Mouse (Mus musculus) B cell, adult 2 months (primary cell): ENCODE data around the gene Spata33.
A peak's percentile ranks its signal among the peaks of the same experiment; 100 is the strongest.
"Not testable (repeated sequence)": the region's sequence is repeated elsewhere in the genome, so short reads cannot be mapped to it uniquely, and the experiment has no call there.

Source experiments
- DNase-seq, 2 experiments: peaks; one replicate each; pipeline ENCODE4 v3.0.0; 2022

Spata33 gene

DNA sequence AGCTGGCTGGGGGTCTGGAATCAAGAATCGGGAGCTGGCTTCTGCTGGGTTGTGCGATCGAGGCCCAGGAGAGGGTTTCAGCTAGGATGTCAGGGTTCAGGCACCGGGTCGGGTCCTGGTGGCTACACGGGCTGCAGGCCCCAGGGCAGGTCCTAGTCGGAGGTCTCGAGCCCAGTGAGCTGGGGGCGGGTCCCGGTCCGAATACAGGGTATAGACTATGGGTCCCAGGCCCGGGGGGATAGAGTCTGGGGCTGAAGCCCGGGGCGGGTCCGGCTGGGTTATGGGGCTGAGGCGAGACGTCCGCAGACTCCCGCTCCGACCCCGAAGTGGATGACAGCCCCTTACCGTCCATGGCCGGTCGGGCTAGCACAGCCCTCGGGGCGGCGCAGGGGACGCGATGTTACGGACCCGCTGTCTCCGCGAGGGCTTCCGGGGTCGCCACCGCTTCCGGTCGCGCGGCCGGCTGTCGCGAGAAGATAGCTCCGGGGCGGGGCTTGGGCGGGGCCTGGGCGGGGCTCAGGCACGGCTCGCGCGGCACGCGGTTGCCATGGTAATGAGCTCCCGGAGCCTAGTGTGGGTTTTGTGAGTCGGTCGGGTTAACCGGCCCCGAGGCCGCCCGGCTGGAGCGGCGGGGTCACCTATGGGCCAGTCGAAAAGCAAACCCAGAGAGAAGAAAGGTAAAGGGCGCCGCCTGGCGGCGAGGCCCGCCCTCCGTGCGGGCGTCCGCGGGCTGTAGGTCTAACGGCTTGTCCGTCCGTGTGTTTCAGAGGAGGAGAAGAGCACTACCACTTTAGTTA, at the start of gene Spata33, which contains the start of gene Chmp1a:
TSS of gene Spata33 (plus strand) at position 512 of the 797 bp plus-strand sequence.
TSS of gene Chmp1a (minus strand) at position 443 of the 797 bp plus-strand sequence.
- peak; percentile 86 to 89 for DNase-seq

DNA sequence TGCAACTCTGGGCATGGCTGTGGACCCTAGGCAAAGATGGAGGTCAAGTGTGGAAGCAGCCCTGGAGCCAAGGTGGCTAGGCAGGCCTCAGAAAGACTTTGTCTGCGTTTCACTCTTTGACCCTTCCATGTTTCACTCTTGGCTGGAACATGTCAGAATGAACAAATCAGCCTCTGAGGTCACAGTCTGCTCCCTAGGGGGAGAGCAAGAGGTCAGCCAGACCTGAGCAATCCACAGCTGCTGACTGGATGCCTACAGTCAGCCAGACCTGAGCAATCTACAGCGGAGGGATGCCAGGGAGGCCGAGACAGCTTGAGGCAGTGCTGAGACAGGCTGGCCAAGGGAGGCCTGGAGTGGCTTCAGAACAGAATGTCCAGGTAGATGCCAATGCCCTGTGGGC, 31.2 kb upstream of the Spata33 start:
- DNase-seq, result no peak

DNA sequence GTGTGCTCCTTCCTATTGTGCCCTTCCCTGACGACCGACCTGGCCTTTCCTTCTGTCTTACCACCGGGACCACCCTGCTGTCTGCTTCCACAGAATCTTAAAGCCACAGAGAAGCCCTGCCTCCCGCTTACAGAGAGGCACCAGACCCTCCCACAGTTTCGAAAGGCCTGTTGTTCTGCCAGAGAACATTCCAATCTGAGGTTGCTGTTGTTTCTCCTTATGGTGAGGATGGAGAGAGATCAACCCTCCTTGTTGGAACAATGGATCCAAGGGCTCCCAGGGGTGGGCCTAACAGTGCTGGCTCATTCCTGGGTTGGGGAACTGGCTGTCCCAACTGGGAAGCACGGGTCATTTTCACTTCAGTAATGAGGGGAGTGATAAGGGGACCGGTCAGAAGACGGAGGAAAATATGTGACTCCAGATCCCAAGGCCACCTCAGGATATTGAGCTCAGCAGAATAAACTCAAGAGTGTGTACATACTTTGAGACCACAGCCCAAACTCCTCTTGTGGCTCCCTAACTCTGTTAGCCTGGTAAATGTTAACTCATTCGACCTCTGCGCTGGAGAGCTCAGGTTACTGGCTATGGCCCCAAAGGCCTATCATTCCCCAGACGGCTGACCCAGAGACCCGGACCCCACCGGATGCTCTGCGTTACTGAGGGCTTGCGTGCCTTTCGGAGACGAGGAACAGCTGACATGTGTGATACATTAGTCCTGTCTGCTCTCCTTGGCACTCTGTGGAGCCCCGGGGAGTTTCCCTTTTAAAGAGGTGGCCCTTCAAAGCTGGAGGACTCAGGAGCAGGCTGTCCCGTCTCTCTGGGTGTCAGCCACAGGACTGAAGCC, 26.8 kb upstream of the Spata33 start, which contains the start of gene Dpep1:
TSS of gene Dpep1 (plus strand) at position 677 of the 844 bp plus-strand sequence.
- no peak for DNase-seq

DNA sequence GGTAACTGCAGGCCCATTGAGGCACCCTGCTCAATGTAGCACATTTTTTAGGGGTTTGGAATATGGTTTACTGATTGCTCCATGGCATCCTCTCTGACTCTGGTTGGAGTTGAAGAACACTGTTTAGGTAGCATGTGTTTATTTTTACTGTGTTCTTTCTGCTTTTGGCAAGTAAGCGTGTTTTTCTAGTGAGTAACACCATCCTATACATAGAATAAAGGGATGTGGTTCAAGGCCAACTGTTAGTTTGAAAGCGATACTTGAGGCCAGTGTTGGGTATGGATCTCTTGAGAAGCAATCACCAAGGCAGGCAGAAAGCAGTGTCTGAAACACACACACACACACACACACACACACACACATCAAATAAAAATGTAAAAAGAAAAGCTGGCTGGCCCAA, 24.6 kb upstream of the Spata33 start:
- no peak for DNase-seq

DNA sequence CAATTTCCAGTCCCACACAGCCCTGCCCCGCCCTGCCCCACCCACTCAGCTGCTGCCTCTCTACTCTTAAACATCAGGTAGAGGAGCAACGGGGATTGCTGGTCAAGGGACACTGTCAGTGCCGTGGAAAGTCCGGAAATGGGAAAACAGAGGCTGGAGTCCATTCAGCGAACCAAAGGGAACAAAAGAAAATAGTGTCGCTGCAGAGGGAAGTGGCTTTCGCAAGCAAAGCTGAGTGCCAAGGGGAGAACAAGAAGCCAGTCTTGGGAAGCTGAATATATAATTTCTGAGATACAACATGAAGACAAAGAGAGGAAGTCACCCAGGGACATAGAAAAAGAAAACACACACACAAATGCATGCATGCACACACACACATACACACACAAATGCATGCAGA, 23.8 kb upstream of the Spata33 start:
- DNase-seq, result no peak

DNA sequence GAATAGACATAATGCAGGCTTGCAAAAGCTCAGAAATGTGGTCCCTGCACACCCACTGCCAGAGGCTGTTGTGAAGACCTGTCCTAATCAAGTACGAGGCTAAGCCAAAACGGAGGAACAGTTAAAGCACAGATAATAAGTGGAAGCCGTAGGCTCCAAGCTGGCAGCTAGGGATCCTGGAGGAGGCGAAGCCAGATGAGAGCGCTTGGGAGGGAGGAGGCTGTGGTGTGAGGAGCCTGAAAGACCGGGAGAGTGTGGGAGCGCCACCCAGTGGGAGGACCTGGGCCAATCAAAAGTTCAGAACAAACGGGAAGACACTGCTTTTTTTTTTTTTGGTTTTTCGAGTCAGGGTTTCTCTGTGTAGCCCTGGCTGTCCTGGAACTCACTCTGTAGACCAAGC, 22.0 kb upstream of the Spata33 start:
- peak; percentile 21 to 23 for DNase-seq

DNA sequence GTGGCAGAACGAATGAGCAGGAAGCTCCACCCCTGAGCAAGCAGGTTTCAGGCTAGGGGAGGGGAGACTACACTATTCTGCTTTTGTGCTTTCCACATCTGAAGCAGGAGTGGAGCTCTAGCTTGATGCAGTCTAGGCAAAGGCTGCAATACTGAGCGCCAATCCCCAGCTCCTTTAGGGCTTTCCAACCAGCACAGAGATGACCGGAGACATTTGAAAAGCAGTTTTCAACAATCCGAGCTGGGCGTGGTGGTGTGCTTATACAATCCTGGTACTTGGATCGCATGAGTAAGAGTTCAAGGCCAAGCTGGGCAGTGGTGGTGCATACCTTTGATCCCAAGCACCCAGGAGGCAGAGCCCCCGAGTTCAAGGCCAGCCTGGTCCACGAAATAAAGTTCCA, 20.7 kb upstream of the Spata33 start:
- no peak for DNase-seq

DNA sequence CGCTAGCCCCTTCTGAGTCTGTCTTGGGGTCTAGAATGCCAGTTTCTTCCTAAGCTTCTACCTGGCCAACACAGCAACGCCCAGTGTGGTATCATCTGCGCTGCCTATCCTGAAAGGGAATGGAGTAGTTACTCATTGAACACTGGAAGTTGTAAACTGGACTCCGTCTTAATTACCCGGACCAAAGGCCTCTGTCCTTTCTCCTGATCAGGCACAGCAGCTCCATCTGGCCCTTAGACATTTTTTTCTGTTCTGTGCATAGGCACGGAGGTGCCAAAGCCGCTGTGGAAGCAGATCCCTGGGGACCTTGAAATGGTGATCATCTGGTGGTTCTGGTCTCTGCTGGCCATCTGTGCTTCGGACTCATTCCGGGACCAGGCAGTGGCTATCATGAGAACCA, 18.9 kb upstream of the Spata33 start:
- no peak for DNase-seq

DNA sequence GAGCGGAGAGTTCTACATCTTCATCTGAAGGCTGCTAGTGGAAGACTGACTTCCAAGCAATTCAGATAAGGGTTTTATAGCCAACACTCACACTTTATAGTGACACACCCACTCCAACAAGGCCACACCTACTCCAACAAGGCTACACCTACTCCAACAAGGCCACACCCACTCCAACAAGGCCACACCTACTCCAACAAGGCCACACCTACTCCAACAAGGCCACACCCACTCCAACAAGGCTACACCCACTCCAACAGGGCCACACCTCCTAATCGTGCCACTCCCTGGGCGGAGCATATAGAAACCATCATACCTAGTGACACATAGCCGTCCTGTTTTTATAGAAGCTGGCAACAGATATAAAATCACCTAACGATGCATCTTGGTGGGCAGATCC, 15.6 kb upstream of the Spata33 start:
- peak; percentile 30 to 45 for DNase-seq

DNA sequence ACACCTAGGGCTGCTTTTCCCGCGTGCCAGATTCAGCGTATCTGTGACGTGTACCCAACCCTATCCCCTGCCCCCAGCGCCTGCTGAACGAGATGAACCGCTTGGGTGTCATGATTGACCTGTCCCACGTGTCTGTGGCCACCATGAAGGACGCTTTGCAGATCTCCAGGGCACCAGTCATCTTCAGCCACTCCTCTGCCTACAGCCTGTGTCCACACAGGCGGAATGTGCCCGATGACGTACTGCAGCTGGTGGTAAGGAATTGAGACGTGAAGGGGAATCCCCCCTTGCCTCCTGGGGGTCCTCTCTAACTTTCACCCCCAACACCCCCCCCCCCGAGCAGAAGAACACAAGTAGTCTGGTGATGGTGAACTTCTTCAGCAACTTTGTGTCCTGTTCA, 12.8 kb upstream of the Spata33 start:
- no peak for DNase-seq

DNA sequence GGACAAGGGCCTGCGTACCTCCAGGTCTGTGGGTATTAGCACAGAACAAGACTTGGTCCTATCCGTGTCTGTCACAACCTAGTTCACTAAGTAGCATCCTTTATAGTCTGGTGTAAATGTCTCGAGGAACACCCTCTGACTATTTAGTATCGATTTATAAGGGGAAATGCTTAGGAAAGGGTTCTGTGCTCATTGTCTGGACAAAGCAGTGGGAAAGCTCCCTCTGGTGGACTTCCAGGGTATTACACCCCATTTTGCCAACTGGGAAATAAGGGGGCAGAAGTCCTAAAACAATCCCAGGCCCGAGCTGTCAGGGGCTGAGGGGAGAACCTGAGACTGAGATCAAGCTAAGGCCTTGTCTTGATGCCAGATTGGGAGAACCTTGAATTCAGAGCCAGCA, 10.3 kb upstream of the Spata33 start:
- peak; percentile 81 to 82 for DNase-seq

DNA sequence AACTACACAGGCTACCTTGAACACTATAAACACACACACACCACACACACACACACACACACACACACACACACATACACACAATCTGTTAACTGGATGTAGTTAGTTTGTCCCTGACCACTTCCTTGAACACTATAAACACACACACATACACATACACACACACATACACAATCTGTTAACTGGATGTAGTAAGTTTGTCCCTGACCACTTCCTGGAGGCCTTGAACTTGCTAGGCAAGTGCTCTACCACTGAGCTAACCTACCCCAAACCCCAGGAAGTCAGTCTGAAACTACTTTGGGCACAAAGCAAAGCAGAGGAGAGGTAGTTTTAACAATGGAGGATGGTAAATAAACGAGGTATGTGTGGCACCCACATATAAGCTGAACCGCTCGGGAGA, 9.1 kb upstream of the Spata33 start:
- no peak for DNase-seq

DNA sequence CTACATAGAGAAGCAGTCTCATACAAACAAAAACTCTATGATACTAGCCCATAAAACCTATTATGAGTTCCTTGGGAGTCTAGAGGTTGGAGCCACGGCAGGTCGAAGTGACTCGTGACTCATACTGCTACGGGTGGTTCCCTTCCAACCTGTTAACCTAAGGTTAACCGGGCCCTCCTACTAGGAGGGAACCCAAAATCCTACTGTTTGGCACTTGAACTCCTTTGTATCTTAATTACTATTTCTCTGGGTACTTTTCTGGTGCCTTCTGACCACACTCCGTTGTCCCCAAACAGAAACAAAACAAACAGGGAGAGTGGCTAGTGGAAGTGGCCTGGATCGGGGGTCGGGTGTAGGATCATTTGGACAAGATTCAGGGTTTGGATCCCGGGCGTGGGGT, 756 bp upstream of the Spata33 start:
- DNase-seq, result no peak

DNA sequence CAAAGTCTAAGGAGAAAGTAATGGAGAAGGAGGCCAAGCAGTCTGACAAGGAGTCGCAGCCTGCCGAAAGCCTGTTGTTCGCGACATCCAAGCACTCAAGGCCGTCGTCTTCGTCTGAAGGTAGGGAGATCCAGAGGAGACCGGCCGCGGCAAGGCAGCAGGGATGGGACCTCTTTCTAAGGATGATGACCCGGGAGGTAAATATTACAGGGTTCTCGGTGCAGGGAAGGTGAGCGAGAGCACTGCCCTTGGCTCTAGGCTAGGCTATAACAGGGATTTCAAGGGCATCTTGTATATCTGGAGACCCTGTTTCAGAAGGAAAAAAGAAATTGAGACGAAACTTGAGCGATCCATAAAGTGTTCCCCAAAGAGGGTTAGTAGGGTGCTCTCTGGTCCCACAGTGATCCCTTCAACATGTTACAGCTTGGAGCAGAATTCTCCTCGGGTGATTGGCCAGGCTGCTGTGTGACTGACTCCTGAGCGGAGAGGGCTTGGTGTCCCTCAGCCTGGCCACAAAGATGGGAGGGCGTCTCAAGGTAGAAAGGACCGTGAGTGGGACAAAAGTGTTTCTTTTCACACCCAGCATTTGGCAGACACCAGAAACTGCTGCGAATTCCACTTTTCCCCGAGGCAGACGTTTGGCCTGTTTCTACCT, 613 bp downstream of the Spata33 start:
- no peak for DNase-seq

DNA sequence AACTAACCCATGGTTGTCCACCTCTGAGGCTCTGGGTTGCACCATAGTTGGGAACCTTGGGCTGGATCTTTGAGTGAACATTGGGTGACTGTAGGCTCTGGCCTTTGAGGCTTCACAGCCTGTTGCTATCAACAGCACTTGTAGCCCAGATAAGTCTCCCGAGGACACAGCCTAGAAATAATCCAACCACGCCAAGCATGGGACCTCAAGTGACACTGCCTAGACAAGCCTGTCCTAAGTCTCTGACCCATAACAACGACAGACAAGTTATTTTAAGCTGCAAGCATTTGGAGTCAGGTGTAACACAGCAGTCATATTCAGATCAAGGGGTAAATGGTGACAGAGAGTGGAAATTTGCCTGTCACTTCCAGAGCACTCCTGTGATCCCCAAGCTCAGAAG, 2.8 kb downstream of the Spata33 start:
- no peak for DNase-seq

DNA sequence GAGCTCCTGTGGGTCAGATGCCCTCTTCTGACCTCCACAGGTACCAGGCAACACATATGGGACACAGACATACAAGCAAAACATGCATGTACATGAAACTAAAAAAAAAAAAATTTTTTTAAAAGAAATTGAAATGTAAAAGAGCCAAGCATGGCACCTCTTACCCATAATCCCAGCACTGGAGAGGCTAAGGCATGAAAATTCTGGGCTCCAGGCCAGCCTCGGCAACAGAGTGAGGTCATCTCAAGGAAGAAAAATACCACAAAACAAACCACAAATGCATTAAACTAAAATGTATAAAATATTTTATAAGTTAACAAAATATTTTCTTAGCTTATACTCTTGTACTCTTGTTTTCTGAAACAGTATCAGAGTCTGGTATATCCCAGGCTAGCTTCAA, 8.3 kb downstream of the Spata33 start:
- no peak for DNase-seq

DNA sequence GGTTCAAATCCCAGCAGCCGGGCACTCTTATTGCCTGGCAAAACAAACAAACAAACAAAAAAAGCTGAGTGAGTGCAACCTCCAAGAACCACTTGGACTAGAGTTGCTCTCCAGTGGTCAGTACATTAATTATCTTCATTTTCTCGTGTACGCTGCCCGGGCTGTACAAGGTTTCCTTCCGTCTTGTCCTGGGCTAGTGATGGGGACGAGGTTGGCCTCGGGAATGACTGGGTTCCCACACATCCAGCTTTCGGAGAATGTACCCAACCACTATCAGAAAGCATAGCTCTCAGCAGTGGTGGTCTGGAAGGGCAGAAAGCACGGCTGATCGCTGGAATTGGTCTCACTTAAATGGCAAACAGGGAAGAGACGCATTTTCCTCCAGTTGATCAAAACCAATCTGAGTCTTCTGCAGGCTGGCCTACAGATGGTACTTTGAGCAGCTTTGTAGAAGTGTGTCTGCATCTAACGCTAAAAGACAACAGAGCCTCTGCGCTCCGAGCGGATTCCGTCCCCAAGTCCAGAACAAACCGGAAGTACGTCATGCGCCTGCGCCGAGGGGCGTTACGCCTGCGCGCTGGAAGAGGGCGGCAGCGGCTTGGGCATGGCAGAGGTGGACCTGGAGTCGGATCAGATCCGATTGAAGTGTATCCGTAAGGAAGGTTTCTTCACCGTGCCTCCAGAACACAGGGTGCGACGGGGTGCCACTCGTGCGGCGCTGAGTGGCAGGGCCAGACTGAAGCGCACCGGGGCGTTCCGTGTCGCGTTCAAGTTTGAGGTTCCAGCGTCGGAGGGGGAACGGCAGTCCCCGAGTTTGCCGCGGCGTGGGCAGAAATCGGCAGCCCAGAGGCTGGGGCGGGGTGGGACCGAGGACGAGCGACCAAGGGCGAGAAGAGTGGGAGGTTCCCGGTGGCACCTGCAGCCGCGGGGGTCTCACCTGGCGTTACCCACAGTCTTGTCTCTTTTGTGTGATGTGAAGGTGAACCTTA, 11.9 kb downstream of the Spata33 start, which contains the start of gene Cdk10:
TSS of gene Cdk10 (plus strand) at position 565 of the 989 bp plus-strand sequence.
- DNase-seq, result peak; percentile 92 to 94

DNA sequence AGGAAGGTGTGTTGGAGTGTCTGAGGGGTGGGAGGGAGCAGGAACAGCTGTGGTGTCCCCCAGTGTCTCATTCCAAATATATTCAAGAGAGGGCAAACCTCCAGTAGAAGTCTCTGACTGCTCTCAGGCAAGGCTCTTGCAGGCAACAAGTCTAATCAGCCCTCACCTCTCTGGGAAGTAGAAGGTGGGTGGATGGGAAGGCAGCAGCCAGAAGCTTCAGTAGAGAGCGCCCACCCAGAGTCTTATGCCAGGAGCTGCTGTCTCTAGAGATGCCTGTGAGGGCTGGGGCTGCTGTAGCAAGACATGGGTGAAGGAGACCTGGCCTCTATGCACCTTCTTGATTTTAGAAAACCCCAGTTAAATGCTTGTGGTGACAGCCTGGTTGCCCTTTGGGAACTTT, 15.8 kb downstream of the Spata33 start:
- DNase-seq, result no peak

DNA sequence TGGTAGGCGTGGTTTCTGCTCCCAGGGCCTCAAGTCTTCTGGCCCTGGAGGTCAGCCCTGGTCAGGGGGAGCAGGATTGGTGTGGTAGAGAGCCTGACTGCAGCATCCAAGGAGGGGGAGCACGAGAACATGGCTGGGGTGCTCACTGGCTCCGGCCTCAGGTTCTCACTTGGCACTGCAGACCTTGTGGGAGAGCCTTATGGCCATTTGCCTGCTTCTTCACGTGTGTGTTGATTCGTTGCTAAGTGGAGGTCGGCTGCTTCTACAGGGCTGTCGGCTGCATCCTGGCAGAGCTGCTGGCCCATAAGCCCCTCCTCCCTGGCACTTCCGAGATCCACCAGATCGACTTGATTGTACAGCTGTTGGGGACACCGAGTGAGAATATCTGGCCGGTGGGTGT, 17.7 kb downstream of the Spata33 start:
- not testable (repeated sequence) for DNase-seq

DNA sequence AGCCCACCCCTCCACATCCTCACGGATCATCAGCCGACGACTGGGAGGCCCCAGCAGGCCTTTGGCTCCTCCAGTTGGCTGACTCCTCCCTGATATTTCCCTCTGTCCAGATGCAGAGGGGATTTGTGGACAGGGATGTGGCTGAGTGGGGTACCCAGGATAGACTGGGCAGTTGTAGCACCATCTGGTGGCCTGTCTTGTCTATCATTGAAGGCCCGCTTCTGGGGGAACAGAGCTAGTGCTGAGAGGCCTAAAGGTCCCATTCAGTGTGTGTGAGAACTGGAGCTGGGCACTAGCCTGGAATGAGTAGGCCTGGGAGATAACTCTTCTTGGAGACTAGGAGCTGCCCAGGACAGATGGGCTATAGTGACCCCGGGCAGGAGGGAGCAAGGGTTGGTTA, 19.1 kb downstream of the Spata33 start:
- no peak for DNase-seq

DNA sequence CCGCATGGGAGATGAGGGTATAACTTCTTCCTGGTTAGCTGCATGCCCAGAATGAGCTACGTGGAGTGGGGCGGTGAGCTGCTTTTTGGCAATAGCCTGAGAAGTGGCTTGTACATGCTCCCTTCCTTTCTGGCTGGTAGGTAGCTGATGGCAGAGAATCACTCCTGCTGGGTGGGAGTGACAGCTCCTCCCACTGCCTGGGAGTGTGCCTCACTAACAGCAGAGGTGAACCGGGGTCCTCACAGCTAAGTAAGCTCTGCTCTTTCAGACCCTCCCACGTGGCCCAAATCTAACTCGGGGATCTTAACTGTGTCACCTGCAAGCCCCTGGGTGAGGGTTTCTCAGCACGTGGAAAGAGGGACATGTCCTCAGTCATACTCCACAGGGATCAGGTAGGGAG, 19.9 kb downstream of the Spata33 start:
- DNase-seq, result no peak

DNA sequence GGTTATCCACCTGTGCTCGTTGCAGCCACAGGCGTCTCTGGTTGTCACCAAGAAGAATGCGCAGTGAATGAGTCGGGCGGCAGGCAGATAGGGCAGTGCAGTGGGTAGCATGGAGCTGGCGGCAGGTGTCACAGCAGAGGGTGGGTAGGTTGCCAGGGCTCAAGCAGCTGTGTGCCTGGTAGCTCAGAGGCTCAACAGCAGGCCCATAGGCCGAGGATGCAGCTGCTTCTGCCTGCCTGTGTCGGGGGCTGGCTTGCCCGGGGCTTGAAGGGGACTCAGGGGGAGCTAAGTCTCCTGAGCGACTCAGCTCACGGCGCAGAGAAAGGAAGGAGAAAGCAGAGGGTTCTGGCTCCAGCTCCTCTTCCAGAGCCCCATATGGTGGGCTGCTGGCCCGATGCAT, 20.7 kb downstream of the Spata33 start:
- DNase-seq, result no peak
